Mouse (Mus musculus) forebrain, embryonic 16.5 days (tissue): ENCODE results near the gene Sit1. TPM values are rescaled to one million over a fixed set of nuclear protein-coding genes. Genes with fewer than 3 reads are reported as not detected.
A peak's percentile ranks its signal among the peaks of the same experiment; 100 is the strongest.

Source experiments
- ATAC-seq: fragments of 200-750 bp; cut with Nextera tagmentation; 2 replicates; pipeline ENCODE4 v1.8.0; 2017; ENCODE audit warnings: mild to moderate bottlenecking, moderate library complexity
- H3K27ac ChIP-seq: fragments of 300-500 bp; sonication (generic); 2 replicates; pipeline ENCODE4 v1.5.1; 2014; ENCODE audit warnings: low read length, control low read depth
- H3K27me3 ChIP-seq: fragments of 300-500 bp; sonication (generic); replicated peaks from 2 replicates; pipeline ENCODE4 v1.6.1; 2014; ENCODE audit warnings: low read length; ENCODE audit not compliant: control insufficient read depth, insufficient read depth
- H3K36me3 ChIP-seq: fragments of 300-500 bp; sonication (generic); 2 replicates; pipeline ENCODE4 v1.6.1; 2014; ENCODE audit not compliant: control insufficient read depth, insufficient read depth
- H3K4me1 ChIP-seq: fragments of 300-500 bp; sonication (generic); replicated peaks from 2 replicates; pipeline ENCODE4 v1.6.1; 2014; ENCODE audit warnings: low read length; ENCODE audit not compliant: control insufficient read depth, insufficient read depth
- H3K4me2 ChIP-seq: fragments of 300-500 bp; sonication (generic); 2 replicates; pipeline ENCODE4 v1.6.1; 2014; ENCODE audit warnings: mild to moderate bottlenecking, low read length, control low read depth
- H3K4me3 ChIP-seq: fragments of 300-500 bp; sonication (generic); replicated peaks from 2 replicates; pipeline ENCODE4 v1.5.1; 2014; ENCODE audit warnings: mild to moderate bottlenecking, low read length, control low read depth
- H3K9ac ChIP-seq: fragments of 300-500 bp; sonication (generic); replicated peaks from 2 replicates; pipeline ENCODE4 v1.6.1; 2014; ENCODE audit warnings: low read depth, low read length, control low read depth
- H3K9me3 ChIP-seq: fragments of 300-500 bp; sonication (generic); 2 replicates; pipeline ENCODE4 v1.6.1; 2016; ENCODE audit warnings: low read length; ENCODE audit not compliant: control insufficient read depth
- WGBS: fragments of 180-500 bp; shearing (Covaris S2); extraction: QIAGEN DNeasy Blood & Tissue Kit; methylation state at CpG from one replicate; pipeline ENCODE4 v1.1.7; 2014; 5-methylcytosine and 5-hydroxymethylcytosine counted together
- polyA plus RNA-seq: library from polyadenylated mRNA; unstranded; fragments of >200 nt; fragmentation: Nextera tagmentation; extraction: Ambion mirVana; gene quantifications from 2 replicates; pipeline ENCODE4 v1.2.1, GENCODE M21; 2015

Gene Sit1
- not detected in 2 replicates for polyA plus RNA-seq

DNA sequence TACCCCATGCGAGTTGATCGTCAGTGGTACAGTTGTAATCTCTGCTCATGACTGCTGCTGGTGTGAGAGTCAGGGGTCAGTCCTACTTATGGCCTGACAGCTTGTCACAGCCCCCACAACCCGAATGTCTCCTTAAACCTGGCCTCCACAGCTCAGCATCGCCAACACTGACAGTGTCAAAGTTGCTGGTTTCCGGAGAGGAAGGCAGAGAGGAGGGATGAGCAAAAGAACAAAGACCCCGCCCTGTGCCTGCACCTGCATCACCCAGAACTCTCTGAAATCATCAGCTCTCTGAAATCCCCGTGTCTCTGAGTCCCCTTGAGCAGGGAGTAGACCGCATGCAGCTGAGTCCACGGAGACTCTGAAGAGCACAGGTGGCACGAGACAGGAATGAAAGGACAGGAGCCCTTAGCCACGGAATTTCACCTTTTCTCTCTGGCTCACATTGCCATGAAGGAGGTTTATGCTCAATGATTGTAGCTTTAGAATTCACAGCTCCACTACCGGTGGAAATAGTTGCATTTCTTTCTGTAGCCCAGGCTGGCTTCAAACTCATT lies at the start of gene Sit1:
Sit1 (minus strand) TSS at position 200 of the 557 bp plus-strand sequence.
- no peaks in the 10 kb centered on the region for H3K27me3 ChIP-seq
- WGBS: 60% methylated on average over 12 of the region's 12 CpGs
- no peak for ATAC-seq
- no peak within 1 kb of the TSS for H3K4me3 ChIP-seq
- no peak within 1 kb of the TSS for H3K4me2 ChIP-seq
- H3K4me1 ChIP-seq: no peaks in the 10 kb centered on the region; the same call in 1 of the 2 replicates
- no peak within 1 kb of the TSS for H3K27ac ChIP-seq
- H3K36me3 ChIP-seq: no peaks in the 10 kb centered on the region
- no peaks in the 10 kb centered on the region for H3K9me3 ChIP-seq
- H3K9ac ChIP-seq: no peak within 1 kb of the TSS

DNA sequence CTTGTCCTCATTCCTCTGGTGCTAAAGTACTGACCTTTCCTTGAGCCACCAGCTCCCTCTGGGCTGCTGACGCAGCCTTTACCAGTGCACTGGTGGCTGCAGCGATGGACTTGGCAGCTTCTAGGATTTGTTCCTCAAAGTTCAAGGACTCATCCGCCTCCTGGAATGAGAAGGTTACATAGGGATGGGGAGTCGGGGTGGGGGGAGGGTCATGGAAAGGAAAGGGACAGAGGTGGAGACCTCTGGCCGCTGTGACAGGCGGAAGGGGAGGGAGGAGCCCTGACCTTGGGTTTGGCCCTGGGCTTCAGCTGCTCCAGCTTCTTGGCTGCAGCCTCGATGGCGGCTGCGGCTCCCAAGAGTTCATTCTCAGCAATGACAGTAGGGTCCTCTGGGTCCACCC lies 49.7 kb upstream of the Sit1 start:
- H3K4me3 ChIP-seq: no peak overlapping the region
- ATAC-seq: no peak
- H3K9ac ChIP-seq: no peak overlapping the region
- no peaks in the 10 kb centered on the region for H3K9me3 ChIP-seq
- peaks cover 40% of the 10 kb centered on the region for H3K36me3 ChIP-seq
- no peaks in the 10 kb centered on the region for H3K27me3 ChIP-seq
- 87% methylated on average over 9 of the region's 9 CpGs for WGBS
- H3K4me2 ChIP-seq: no peak overlapping the region
- H3K27ac ChIP-seq: no peak overlapping the region
- no peaks in the 10 kb centered on the region for H3K4me1 ChIP-seq

DNA sequence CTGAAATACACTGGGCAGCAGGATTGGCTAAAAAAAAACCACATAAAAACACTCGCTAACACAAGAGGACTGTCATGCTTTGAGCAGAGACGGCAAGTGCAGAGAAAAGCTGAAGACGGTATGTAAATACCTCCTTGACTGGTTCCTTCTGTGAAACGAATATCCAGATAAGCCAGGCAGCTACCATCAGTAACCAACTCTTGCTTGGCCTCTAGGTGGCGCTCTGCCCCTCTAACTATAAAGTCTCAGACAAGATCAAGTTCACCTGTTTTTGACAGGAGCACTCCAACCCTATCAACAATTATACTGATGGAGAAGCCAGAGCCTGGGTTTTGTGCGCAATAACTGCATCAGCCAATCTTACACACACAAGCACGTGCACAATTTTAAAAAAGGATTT lies 47.0 kb upstream of the Sit1 start:
- no peak overlapping the region for H3K4me3 ChIP-seq
- WGBS: 25% methylated on average over 7 of the region's 7 CpGs
- no peak overlapping the region for H3K9ac ChIP-seq
- no peak for ATAC-seq
- no peaks in the 10 kb centered on the region; the same call in 1 of the 2 replicates for H3K9me3 ChIP-seq
- no peak overlapping the region for H3K4me2 ChIP-seq
- H3K27me3 ChIP-seq: peaks cover 4% of the 10 kb centered on the region; the same call in 1 of the 2 replicates
- no peak overlapping the region for H3K27ac ChIP-seq
- peaks cover 21% of the 10 kb centered on the region for H3K36me3 ChIP-seq
- no peaks in the 10 kb centered on the region for H3K4me1 ChIP-seq

DNA sequence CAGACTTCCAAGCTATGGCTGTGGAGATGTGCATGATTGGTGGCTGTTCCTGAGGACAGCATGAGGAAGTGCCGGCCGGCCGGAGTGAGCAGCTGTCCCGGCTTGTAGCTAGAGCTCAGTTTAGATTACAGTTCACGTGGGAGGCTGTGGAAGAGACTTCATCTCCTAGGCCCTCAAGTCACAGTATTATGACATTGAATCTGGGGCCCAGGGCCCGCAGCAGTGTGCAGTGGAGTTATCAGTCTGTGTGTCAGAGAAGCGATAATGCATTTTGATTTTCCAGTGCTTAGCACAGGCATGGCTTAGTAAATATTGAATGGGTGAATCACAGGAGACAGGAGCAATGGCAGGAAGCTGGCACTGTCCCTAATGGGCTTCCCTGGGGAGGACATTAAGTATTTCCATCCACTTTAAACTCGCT lies 46.6 kb upstream of the Sit1 start:
- ATAC-seq: no peak
- Histone ChIP-seq H3K4me3 (no peak overlapping the region), H3K4me1 (no peaks in the 10 kb centered on the region), H3K4me2 (no peak overlapping the region), H3K27ac (no peak overlapping the region), H3K27me3 (peaks cover 8% of the 10 kb centered on the region), H3K9me3 (no peaks in the 10 kb centered on the region; the same call in 1 of the 2 replicates), H3K36me3 (peaks cover 16% of the 10 kb centered on the region; the same call in 1 of the 2 replicates), H3K9ac (no peak overlapping the region)
- WGBS: 76% methylated on average over 8 of the region's 8 CpGs

DNA sequence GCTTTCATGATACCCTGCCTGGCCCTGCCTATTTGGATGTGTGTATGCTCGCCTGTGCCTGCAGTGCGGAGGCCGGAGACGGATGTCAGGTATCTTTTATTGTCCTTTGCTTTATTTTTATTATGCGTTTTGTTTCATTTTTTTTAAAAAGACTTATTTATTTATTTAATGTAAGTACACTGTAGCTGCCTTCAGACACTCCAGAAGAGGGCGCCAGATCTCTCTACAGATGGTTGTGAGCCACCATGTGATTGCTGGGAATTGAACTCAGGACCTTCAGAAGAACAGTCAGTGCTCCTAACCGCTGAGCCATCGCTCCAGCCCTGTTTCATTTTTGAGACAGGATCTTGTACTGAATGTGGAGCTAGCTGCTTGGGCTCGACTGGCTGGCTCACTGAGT lies 45.0 kb upstream of the Sit1 start:
- Histone ChIP-seq H3K4me1 (peaks cover 12% of the 10 kb centered on the region), H3K4me2 (no peak overlapping the region), H3K36me3 (peaks cover 15% of the 10 kb centered on the region; the same call in 1 of the 2 replicates), H3K9ac (no peak overlapping the region), H3K27me3 (peaks cover 19% of the 10 kb centered on the region), H3K9me3 (no peaks in the 10 kb centered on the region; the same call in 1 of the 2 replicates), H3K4me3 (no peak overlapping the region), H3K27ac (no peak overlapping the region)
- ATAC-seq: no peak
- WGBS: 80% methylated on average over 9 of the region's 9 CpGs

DNA sequence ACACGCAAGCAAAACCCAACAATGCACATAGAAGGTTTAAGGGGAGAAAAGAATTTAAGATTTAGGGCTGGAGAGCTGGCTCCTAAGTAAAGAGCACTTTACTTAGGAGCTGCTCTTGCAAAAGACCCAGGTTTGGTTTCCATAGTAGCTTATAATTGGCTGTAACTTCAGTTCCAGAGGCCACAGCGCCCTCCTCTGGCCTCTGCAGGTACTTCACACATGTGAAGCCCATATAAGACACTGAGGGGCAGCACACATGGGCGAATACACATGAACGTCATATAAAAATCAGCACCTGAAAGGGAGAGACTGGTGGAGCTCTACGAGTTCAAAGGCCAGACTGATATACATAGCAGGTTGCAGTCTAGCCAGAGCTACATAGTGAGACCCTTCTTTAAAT lies 44.3 kb upstream of the Sit1 start:
- ATAC-seq: no peak
- 61% methylated on average over 5 of the region's 5 CpGs for WGBS
- H3K9me3 ChIP-seq: no peaks in the 10 kb centered on the region; the same call in 1 of the 2 replicates
- peaks cover 21% of the 10 kb centered on the region for H3K27me3 ChIP-seq
- no peak overlapping the region for H3K4me2 ChIP-seq
- peaks cover 10% of the 10 kb centered on the region; the same call in 1 of the 2 replicates for H3K36me3 ChIP-seq
- H3K4me1 ChIP-seq: peaks cover 16% of the 10 kb centered on the region
- no peak overlapping the region for H3K4me3 ChIP-seq
- no peak overlapping the region for H3K9ac ChIP-seq
- H3K27ac ChIP-seq: no peak overlapping the region

DNA sequence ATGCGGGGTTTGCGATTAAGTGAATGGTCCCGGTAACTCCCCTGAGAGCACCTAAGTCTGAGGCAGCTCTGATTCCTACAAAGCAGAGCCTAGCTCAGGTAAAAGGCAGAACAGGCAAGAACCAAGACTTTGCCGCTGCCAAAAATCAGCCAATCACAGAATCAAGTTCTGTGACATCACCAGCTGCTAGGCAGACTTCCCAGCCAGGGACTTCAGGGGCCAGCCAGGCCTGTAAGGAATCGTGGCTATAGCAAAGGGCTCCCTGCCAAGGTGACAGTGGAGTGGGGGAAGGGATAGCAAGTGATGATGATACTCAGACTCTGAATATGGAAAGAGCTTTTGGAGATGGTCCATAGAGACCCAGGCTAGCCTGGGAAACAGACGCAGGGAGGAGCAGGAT lies 36.4 kb upstream of the Sit1 start:
- Histone ChIP-seq H3K4me1 (peaks cover 18% of the 10 kb centered on the region), H3K4me3 (no peak overlapping the region), H3K9me3 (no peaks in the 10 kb centered on the region), H3K9ac (no peak overlapping the region), H3K4me2 (peak overlapping the region; percentile 25), H3K36me3 (no peaks in the 10 kb centered on the region), H3K27ac (no peak overlapping the region), H3K27me3 (peaks cover 28% of the 10 kb centered on the region)
- 12% methylated on average over 6 of the region's 6 CpGs for WGBS
- ATAC-seq: peak; percentile 71

DNA sequence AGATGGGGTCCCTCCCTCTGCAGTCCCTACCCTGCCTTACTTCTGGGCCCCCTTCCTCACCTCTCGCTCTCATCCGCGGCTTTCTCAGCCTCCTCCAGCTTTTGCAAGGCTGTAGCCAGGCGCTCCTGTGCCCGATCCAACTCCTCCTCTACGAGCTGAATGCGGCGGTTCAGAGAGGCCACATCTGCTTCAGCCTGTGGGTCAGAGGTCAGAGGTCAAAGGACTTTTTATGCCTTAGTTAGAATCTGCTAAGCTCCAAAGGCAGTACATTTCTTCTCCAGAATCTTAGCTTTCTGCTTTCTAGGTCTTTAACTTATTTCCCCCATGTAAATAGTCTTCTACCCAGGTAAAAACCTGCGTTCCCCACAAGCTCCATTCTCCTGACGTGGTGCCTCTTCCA lies 36.0 kb upstream of the Sit1 start:
- no peak overlapping the region for H3K4me3 ChIP-seq
- 17% methylated on average over 10 of the region's 10 CpGs for WGBS
- H3K9me3 ChIP-seq: no peaks in the 10 kb centered on the region
- H3K27ac ChIP-seq: no peak overlapping the region
- H3K9ac ChIP-seq: no peak overlapping the region
- H3K36me3 ChIP-seq: no peaks in the 10 kb centered on the region
- no peak for ATAC-seq
- peak overlapping the region; percentile 25 for H3K4me2 ChIP-seq
- H3K27me3 ChIP-seq: peaks cover 24% of the 10 kb centered on the region
- H3K4me1 ChIP-seq: peaks cover 17% of the 10 kb centered on the region

DNA sequence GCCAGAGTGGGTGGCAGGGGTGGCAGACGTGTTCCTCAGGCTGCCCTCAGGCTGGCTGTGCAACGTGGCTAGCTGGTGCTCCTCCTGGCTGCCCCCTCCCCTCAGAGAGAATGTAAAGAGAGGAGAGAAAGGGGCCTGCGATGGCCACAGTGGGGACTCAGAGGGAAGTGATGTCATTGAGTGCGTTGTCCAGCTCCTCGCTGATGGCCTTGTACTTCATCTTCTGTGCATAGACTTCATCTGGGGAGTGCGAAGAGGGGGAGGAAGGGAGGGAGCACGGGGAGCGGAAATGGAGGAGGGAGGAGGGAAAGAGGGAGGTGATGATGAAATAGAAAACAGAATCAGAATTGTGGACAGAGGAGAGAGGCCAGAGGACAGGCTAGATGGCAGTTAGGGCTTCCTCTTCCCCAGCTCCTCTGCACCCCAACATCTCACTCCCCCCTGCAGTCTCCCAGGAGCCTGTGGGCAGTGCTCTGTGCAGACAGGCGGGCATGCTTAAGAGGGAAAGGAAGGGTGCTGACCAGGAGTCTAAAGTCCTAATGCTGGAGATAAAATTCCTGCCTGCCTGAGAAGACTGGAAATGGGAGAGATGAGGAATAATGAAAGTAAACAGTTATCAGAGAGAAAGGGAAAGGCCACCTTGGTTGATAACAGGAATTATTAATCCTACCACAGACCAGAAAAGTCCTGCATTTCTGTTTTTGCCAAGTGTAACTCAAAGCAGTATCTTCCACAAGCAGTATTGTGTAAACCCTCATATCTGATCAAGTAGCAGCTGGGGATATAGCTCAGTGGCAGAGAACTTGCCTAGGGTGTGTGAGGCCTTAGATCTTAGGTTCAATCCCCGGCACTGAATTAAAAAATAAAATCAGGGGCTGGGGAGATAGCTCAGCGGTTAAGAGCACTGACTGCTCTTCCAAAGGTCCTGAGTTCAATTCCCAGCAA lies 32.5 kb upstream of the Sit1 start:
- no peak overlapping the region for H3K9ac ChIP-seq
- H3K9me3 ChIP-seq: no peaks in the 10 kb centered on the region
- 71% methylated on average over 11 of the region's 11 CpGs for WGBS
- H3K36me3 ChIP-seq: no peaks in the 10 kb centered on the region
- no peak overlapping the region for H3K4me2 ChIP-seq
- ATAC-seq: no peak
- no peak overlapping the region for H3K4me3 ChIP-seq
- H3K27me3 ChIP-seq: peaks cover 4% of the 10 kb centered on the region; the same call in 1 of the 2 replicates
- H3K4me1 ChIP-seq: peaks cover 2% of the 10 kb centered on the region; the same call in 1 of the 2 replicates
- no peak overlapping the region for H3K27ac ChIP-seq
